Mouse (Mus musculus) kidney, adult 2 months (tissue): ENCODE results near the gene P2rx4.

Experiments used
- CTCF ChIP-seq: fragments of 200-500 bp; conservative IDR thresholded peaks from 2 replicates; pipeline ENCODE4 v1.5.1; 2011; ENCODE audit warnings: low read depth, mild to moderate bottlenecking, control low read depth, low read length, moderate library complexity, mixed read lengths; ENCODE audit not compliant: insufficient read depth, insufficient read length
- POLR2A ChIP-seq: fragments of 200-500 bp; IDR thresholded peaks from one replicate; pipeline ENCODE4 v1.6.1; 2011; ENCODE audit warnings: low read depth, low read length, control low read depth

DNA sequence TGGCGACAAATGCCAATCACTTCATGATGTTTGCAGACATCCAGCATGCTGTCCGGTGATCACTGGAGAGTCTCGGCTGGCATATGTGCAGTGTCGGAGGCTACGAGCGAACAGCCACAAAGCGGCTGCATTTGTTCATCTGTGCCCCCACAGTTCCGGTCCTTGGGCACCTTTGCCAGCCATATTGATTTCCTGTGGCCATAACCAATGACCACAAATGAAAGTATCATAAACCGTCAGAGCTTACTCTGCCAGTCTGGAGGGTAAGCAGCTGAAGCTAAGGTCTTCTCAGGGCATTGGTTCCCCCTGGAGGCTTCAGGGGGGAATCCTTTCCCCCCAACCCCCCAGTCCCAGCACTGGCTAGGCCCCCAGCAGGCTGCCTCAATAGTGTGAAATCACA, 29.4 kb upstream of the P2rx4 start:
- no peak for TF ChIP-seq CTCF
- TF ChIP-seq POLR2A: no peak
